Mouse (Mus musculus): ENCODE results near the gene C8g. TPM values are rescaled to one million over a fixed set of nuclear protein-coding genes. Genes with fewer than 3 reads are reported as not detected.

Gene C8g
- polyA plus RNA-seq, 1 experiment from 2014 or later: 5.5 TPM

DNA sequence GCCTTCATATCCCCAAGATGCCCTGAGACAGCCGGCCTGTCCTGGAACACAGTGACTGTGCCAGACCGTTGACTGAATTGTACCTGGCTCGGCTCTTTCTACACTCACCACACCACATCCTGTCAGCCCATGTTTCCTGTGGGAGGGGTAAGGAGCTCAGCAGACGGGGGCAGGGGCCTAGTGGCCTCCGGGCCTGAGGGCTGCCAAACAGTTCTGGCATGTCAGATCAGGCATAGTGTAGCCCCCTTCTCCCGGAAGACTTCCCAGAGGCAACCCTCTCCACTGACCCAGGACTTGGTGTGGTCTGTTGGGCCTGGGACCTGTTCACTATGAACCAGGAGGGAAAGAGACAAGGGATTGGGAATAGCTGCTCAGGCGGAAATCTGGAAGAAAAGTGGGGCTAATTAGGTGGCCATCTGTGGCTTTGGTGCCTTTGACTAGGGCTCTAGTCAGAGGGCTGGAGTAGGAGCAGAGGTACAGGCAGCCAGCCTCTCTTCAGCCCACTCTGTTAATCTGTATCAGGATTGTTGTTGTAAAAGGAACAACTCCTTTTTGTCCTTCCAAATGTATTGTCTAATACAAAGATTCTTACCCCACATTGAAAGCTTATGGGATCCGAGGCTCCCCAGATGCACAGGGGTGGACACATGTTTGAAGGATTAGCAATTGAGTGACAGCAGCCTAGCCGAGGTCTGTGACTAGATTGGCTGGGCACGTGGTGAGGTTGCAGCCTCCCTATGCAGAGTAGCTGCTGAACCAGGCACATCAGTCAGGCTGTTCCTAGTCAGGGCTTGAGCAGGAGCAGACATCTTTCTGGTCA, 35.5 kb downstream of the C8g start:
- Histone ChIP-seq H3K4me1 (ENCODE audit: insufficient read depth) (no peaks in the 10 kb centered on the region), H3K4me2 (no peak overlapping the region), H3K36me3 (ENCODE audit: insufficient read depth) (no peaks in the 10 kb centered on the region), H3K9me3 (ENCODE audit: low read depth, low read length) (no peaks in the 10 kb centered on the region), H3K27ac (ENCODE audit: low read depth) (no peak overlapping the region), H3K27me3 (ENCODE audit: insufficient read depth, low read length) (no peaks in the 10 kb centered on the region), H3K4me3 (ENCODE audit: low read depth, low read length) (no peak overlapping the region), H3K9ac (no peak overlapping the region)
- TF ChIP-seq CTCF (IDR thresholded peaks at IDR 0.05; ENCODE audit: low read depth): no peak
- 48% methylated on average over 10 of the region's 10 CpGs for WGBS
- ATAC-seq (ENCODE audit: insufficient read depth) (no peak), DNase-seq (peak; percentile 4)

DNA sequence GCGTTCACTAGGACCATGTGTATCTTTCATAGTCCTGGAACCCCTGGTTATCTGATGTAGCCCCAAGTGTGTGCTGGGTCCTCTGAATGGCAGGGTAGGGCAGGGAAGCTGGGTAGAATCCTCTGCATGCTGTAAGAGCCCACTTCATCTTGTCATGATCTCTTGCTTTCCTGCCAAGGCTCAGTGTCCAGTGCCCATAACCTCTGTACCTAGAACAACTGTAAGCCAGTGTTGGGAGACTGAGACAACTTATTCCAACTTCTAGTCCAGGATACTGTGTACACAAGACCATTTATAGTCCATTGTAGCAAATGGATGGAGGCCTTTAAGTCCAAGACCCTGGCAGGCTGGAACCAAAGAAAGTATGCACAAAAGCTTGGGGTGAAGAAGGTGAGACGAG, 36.3 kb downstream of the C8g start:
- 78% methylated on average over 2 of the region's 2 CpGs for WGBS
- H3K9me3 ChIP-seq (ENCODE audit: low read depth, low read length): no peaks in the 10 kb centered on the region
- H3K9ac ChIP-seq: no peak overlapping the region

DNA sequence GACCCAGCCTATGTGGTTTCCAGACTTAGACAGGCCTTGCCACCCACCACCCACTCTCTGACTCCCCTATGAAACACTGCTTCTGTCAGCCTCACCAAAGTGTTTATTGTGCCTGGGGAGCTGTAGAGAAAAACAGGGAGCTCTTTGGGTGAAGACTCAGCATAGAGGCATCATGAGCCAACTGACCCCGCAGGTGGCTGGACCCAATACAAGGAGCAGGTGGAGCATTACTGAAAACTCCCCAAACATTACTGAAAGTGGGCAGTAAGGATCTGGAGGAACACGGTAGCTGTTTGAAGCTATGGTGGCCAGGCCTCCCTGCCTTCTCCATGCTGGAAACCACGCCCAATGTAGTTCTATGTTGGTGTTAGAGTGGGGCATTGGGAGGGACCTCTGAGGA, 37.9 kb downstream of the C8g start:
- H3K27ac ChIP-seq (ENCODE audit: low read depth): no peak overlapping the region
- no peak overlapping the region for H3K4me3 ChIP-seq (ENCODE audit: low read depth, low read length)
- no peak overlapping the region for H3K9ac ChIP-seq
- no peak for DNase-seq
- 75% methylated on average over 3 of the region's 3 CpGs for WGBS
- H3K9me3 ChIP-seq (ENCODE audit: low read depth, low read length): no peaks in the 10 kb centered on the region
- TF ChIP-seq CTCF (IDR thresholded peaks at IDR 0.05; ENCODE audit: low read depth): no peak
- no peaks in the 10 kb centered on the region for H3K27me3 ChIP-seq (ENCODE audit: insufficient read depth, low read length)
- H3K4me2 ChIP-seq: no peak overlapping the region
- H3K4me1 ChIP-seq (ENCODE audit: insufficient read depth): no peaks in the 10 kb centered on the region; the same call in 1 of the 2 replicates
- peaks cover 5% of the 10 kb centered on the region; the same call in 1 of the 2 replicates for H3K36me3 ChIP-seq (ENCODE audit: insufficient read depth)
- ATAC-seq (ENCODE audit: insufficient read depth): no peak

More for the DNA sequence above, 36.3 kb downstream of the C8g start:
- no peak overlapping the region for H3K27ac ChIP-seq (ENCODE audit: low read depth)
- no peak overlapping the region for H3K4me2 ChIP-seq
- no peaks in the 10 kb centered on the region for H3K36me3 ChIP-seq (ENCODE audit: insufficient read depth)
- DNase-seq (no peak), ATAC-seq (ENCODE audit: insufficient read depth) (no peak)
- no peak overlapping the region for H3K4me3 ChIP-seq (ENCODE audit: low read depth, low read length)
- no peak for TF ChIP-seq CTCF (IDR thresholded peaks at IDR 0.05; ENCODE audit: low read depth)
- no peaks in the 10 kb centered on the region for H3K4me1 ChIP-seq (ENCODE audit: insufficient read depth)
- no peaks in the 10 kb centered on the region for H3K27me3 ChIP-seq (ENCODE audit: insufficient read depth, low read length)

DNA sequence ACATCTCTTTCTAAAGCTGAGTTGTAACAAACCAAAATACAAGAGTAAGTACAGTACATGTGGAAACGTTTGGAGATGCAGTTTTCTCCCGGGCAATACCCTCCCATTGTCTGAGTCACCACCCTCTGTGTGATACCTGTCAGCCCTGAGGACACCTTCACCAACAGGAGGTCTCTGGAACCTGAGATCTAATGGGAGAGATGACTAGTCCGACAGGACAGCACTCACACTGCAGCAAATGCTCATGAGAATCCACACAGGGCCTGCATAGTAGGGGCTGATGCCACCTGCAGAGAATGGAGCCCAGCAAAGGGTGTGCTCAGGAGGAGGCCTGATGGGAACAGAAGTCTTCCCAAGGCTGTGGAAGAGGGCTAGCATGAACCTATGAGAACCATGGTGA, 40.1 kb downstream of the C8g start:
- H3K27ac ChIP-seq (ENCODE audit: low read depth): peak overlapping the region; percentile 88; the same call in 1 of the 2 replicates
- H3K9ac ChIP-seq: peak overlapping the region; percentile 35; the same call in 1 of the 2 replicates
- no peak for ATAC-seq (ENCODE audit: insufficient read depth)

DNA sequence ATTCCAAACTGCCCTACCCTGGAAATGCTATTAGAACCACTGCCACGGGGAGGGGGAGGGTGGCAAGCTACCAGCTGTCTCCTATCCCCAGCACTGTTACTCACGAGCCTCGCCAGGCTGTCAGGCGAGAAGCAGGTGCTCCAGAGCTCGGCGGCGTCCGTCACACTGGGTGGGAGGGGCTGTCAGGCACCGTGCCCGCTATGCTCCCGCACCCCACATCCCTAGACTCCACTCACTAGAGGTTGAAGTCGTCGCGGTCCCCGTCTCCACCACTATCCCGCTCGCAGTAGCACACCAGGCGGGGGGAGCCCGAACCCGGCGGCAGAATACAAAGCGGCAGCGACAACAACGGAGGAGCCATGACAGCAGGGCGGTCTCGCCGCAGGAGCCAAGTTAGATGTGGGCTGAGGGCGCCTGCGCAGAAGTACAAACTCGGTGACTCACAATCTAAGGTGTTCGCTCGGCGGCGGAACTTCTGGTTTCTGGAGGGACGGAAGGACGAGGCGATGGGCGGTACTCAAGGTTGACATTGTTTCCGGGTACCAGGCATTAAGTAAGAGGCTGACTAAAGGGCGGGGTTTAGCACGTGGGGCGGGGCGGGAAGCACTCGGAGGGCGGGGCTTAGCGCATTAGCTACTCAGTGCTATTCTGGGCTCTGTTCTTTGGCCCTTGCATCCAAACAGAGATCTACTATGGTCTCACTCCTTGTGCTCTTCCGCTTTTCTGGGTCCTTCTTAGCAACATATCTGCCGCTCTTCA, 40.8 kb downstream of the C8g start, which contains the start of gene Paxx:
TSS of gene Paxx (minus strand) at position 544 of the 759 bp plus-strand sequence.
- ATAC-seq (ENCODE audit: insufficient read depth): peak; percentile 88
- Histone ChIP-seq H3K27ac (ENCODE audit: low read depth) (peak within 1 kb of the TSS; percentile 88), H3K9ac (peak within 1 kb of the TSS; percentile 70), H3K4me3 (ENCODE audit: low read depth, low read length) (peak within 1 kb of the TSS; percentile 70), H3K27me3 (ENCODE audit: insufficient read depth, low read length) (no peaks in the 10 kb centered on the region), H3K4me2 (peak within 1 kb of the TSS; percentile 87), H3K4me1 (ENCODE audit: insufficient read depth) (no peaks in the 10 kb centered on the region; the same call in 1 of the 2 replicates), H3K36me3 (ENCODE audit: insufficient read depth) (peaks cover 12% of the 10 kb centered on the region; the same call in 1 of the 2 replicates), H3K9me3 (ENCODE audit: low read depth, low read length) (no peaks in the 10 kb centered on the region)
- DNase-seq: peak; percentile 95
- WGBS: under 1% methylated on average over 48 of the region's 48 CpGs
- no peak for TF ChIP-seq CTCF (IDR thresholded peaks at IDR 0.05; ENCODE audit: low read depth)

More for the DNA sequence above, 40.1 kb downstream of the C8g start:
- Histone ChIP-seq H3K4me2 (peak overlapping the region; percentile 87), H3K9me3 (ENCODE audit: low read depth, low read length) (no peaks in the 10 kb centered on the region), H3K4me3 (ENCODE audit: low read depth, low read length) (peak overlapping the region; percentile 70), H3K27me3 (ENCODE audit: insufficient read depth, low read length) (no peaks in the 10 kb centered on the region), H3K36me3 (ENCODE audit: insufficient read depth) (peaks cover 12% of the 10 kb centered on the region; the same call in 1 of the 2 replicates), H3K4me1 (ENCODE audit: insufficient read depth) (no peaks in the 10 kb centered on the region; the same call in 1 of the 2 replicates)
- 26% methylated on average over 3 of the region's 3 CpGs for WGBS
- no peak for DNase-seq
- TF ChIP-seq CTCF (IDR thresholded peaks at IDR 0.05; ENCODE audit: low read depth): no peak

DNA sequence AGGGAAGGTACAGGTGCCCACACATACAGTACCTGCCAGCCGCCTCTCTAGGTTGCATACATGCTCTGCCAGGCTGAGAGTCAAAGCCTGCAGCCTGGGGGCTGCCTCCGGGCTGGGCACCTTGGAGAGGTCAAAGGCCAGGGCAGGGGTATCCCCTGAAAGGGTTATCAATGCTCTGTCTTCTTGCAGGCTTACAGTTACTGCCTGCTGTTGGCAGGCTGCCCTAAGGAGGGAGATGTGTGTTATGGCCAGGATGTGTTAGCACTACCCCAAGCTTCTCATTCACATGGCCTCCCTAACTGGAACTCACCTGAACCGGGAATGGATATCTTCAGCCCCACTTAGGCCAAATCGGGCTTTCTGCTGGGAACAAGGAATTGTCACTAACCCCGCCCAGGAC, 41.4 kb downstream of the C8g start:
- H3K4me1 ChIP-seq (ENCODE audit: insufficient read depth): no peaks in the 10 kb centered on the region; the same call in 1 of the 2 replicates
- no peaks in the 10 kb centered on the region for H3K27me3 ChIP-seq (ENCODE audit: insufficient read depth, low read length)
- 26% methylated on average over 5 of the region's 5 CpGs for WGBS
- H3K4me3 ChIP-seq (ENCODE audit: low read depth, low read length): peak overlapping the region; percentile 70
- ATAC-seq (ENCODE audit: insufficient read depth) (peak; percentile 1; the same call in 1 of the 2 replicates), DNase-seq (peak; percentile 36)
- H3K27ac ChIP-seq (ENCODE audit: low read depth): peak overlapping the region; percentile 88; the same call in 1 of the 2 replicates
- peak overlapping the region; percentile 70 for H3K9ac ChIP-seq
- no peak for TF ChIP-seq CTCF (IDR thresholded peaks at IDR 0.05; ENCODE audit: low read depth)
- peak overlapping the region; percentile 87 for H3K4me2 ChIP-seq
- peaks cover 12% of the 10 kb centered on the region; the same call in 1 of the 2 replicates for H3K36me3 ChIP-seq (ENCODE audit: insufficient read depth)
- H3K9me3 ChIP-seq (ENCODE audit: low read depth, low read length): no peaks in the 10 kb centered on the region

All from lung, embryonic 14.5 days (tissue).